Mouse (Mus musculus) limb, embryonic 14.5 days (tissue): Measurements from ENCODE around the gene Htra2. TPM values are rescaled to one million over a fixed set of nuclear protein-coding genes. Genes with fewer than 3 reads are reported as not detected.

ENCODE experiments used
- ATAC-seq: fragments of 200-750 bp; cut with Nextera tagmentation; 2 replicates; pipeline ENCODE4 v1.8.0; 2017; ENCODE audit warnings: low read depth, moderate number of reproducible peaks, moderate TSS enrichment; ENCODE audit not compliant: low FRiP score
- DNase-seq: peaks from one replicate; pipeline ENCODE4 v3.0.0-alpha.2; 2015; ENCODE audit warnings: low spot score
- H3K27ac ChIP-seq: fragments of 300-500 bp; sonication (generic); replicated peaks from 2 replicates; pipeline ENCODE4 v1.5.1; 2014; ENCODE audit warnings: low read depth, mild to moderate bottlenecking, low read length, moderate library complexity, mixed read lengths
- H3K27me3 ChIP-seq: fragments of 300-500 bp; sonication (generic); 2 replicates; pipeline ENCODE4 v1.6.1; 2014; ENCODE audit warnings: low read length, mixed read lengths; ENCODE audit not compliant: control insufficient read depth, insufficient read depth
- H3K36me3 ChIP-seq: fragments of 300-500 bp; sonication (generic); 2 replicates; pipeline ENCODE4 v1.6.1; 2014; ENCODE audit warnings: mild to moderate bottlenecking, low read length, moderate library complexity, mixed read lengths; ENCODE audit not compliant: control insufficient read depth, insufficient read depth
- H3K4me1 ChIP-seq: fragments of 300-500 bp; sonication (generic); 2 replicates; pipeline ENCODE4 v1.6.1; 2014; ENCODE audit warnings: antibody characterized with exemption, low read length, mixed read lengths; ENCODE audit not compliant: control insufficient read depth, insufficient read depth
- H3K4me2 ChIP-seq: fragments of 300-500 bp; sonication (generic); replicated peaks from 2 replicates; pipeline ENCODE4 v1.6.1; 2014; ENCODE audit warnings: low read depth, mild to moderate bottlenecking, low read length, moderate library complexity; ENCODE audit not compliant: severe bottlenecking
- H3K4me3 ChIP-seq: fragments of 300-500 bp; sonication (generic); replicated peaks from 2 replicates; pipeline ENCODE4 v1.5.1; 2014; ENCODE audit warnings: low read length
- H3K9ac ChIP-seq: fragments of 300-500 bp; sonication (generic); 2 replicates; pipeline ENCODE4 v1.6.1; 2014; ENCODE audit warnings: mild to moderate bottlenecking, low read depth, low read length, moderate library complexity; ENCODE audit not compliant: severe bottlenecking
- H3K9me3 ChIP-seq: fragments of 300-500 bp; sonication (generic); 2 replicates; pipeline ENCODE4 v1.6.1; 2016; ENCODE audit warnings: low read length; ENCODE audit not compliant: control insufficient read depth
- POLR2A ChIP-seq: fragments of 200-500 bp; IDR thresholded peaks from 2 replicates; pipeline ENCODE4 v1.8.0; 2012; ENCODE audit warnings: inconsistent platforms, mild to moderate bottlenecking, moderate library complexity, borderline replicate concordance; ENCODE audit not compliant: insufficient read depth, insufficient read length; ENCODE audit errors: extremely low read depth
- WGBS: fragments of 180-500 bp; shearing (Covaris S2); extraction: QIAGEN DNeasy Blood & Tissue Kit; methylation state at CpG from one replicate; pipeline ENCODE4 v1.1.7; 2014; 5-methylcytosine and 5-hydroxymethylcytosine counted together
- polyA plus RNA-seq, 2 experiments: library from polyadenylated mRNA; depleted of rRNA in 1 of 2; stranded (reverse) in 1 of 2; unstranded in 1 of 2; fragments of >200 nt; fragmentation: Nextera tagmentation in 1 of 2; extraction: Ambion mirVana in 1 of 2; gene quantifications; 2 replicates each; pipeline versions ENCODE4 v1.2.1 to v1.2.3; 2012 to 2014

The Htra2 gene
- polyA plus RNA-seq, 2 experiments = 48.4 to 99.8 TPM

- peaks cover 24% of the 10 kb centered on the region for H3K27me3 ChIP-seq
- peak within 1 kb of the TSS; percentile 82 for H3K27ac ChIP-seq
- no peak for TF ChIP-seq POLR2A
- peak within 1 kb of the TSS; percentile 98 for H3K4me2 ChIP-seq
- peaks cover 26% of the 10 kb centered on the region for H3K36me3 ChIP-seq
- ATAC-seq (peak; percentile 59), DNase-seq (peak; percentile 97)
- WGBS = under 1% methylated on average over 43 of the region's 54 CpGs
- 0 out of 2 replicates have a peak, but pooled peaks cover 5% of the 10 kb centered on the region for H3K4me1 ChIP-seq
- H3K9ac ChIP-seq = peak within 1 kb of the TSS; percentile 73
- H3K4me3 ChIP-seq = peak within 1 kb of the TSS; percentile 78
- no peaks in the 10 kb centered on the region for H3K9me3 ChIP-seq
Observed at GRCm38 (mm10) chr6:83077630-83078323, 22.7 kb upstream of the Htra2 start, which contains the start of gene Pcgf1. Gene Pcgf1, plus strand, starts transcription at chr6:83077869.

DNA sequence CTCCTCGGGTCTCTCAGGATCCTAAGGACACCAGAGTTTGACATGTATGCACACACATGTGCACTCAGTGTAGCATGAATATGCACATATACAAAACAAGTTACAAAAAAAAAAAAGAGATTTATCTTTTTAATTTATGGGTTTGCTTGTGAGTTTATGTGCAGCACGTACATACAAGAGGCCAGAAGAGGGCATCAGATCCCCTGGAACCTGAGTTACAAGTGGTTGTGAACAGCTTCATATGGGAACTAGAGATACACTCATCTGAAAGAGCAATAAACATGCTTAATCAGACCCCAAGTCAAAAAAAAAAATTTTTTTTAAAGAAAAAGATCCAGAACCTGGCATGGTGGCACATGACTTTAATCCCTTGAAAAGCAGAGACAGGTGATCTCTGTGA lies 19.9 kb upstream of the Htra2 start:
- H3K27me3 ChIP-seq = peaks cover 52% of the 10 kb centered on the region
- no peak for ATAC-seq
- no peak for TF ChIP-seq POLR2A
- 19% methylated on average over 2 of the region's 2 CpGs for WGBS
- DNase-seq = no peak
- no peak overlapping the region for H3K4me2 ChIP-seq
- no peak overlapping the region for H3K27ac ChIP-seq
- H3K9me3 ChIP-seq = no peaks in the 10 kb centered on the region
- H3K36me3 ChIP-seq = peaks cover 5% of the 10 kb centered on the region; the same call in 1 of the 2 replicates
- no peak overlapping the region for H3K4me3 ChIP-seq
- H3K9ac ChIP-seq = no peak overlapping the region
- H3K4me1 ChIP-seq = 0 out of 2 replicates have a peak, but pooled peaks cover 5% of the 10 kb centered on the region

GRCm38 (mm10) chr6:83071220-83071619 lies 16.1 kb upstream of the Htra2 start:
- no peaks in the 10 kb centered on the region for H3K36me3 ChIP-seq
- ATAC-seq = no peak
- H3K9ac ChIP-seq = no peak overlapping the region
- TF ChIP-seq POLR2A = no peak
- peaks cover 89% of the 10 kb centered on the region for H3K27me3 ChIP-seq
- H3K27ac ChIP-seq = no peak overlapping the region
- peak overlapping the region; percentile 17 for H3K4me3 ChIP-seq
- H3K4me2 ChIP-seq = no peak overlapping the region
- DNase-seq = no peak
- WGBS = 0% methylated on average over 19 of the region's 24 CpGs
- no peaks in the 10 kb centered on the region for H3K9me3 ChIP-seq
- no peaks in the 10 kb centered on the region for H3K4me1 ChIP-seq

DNA sequence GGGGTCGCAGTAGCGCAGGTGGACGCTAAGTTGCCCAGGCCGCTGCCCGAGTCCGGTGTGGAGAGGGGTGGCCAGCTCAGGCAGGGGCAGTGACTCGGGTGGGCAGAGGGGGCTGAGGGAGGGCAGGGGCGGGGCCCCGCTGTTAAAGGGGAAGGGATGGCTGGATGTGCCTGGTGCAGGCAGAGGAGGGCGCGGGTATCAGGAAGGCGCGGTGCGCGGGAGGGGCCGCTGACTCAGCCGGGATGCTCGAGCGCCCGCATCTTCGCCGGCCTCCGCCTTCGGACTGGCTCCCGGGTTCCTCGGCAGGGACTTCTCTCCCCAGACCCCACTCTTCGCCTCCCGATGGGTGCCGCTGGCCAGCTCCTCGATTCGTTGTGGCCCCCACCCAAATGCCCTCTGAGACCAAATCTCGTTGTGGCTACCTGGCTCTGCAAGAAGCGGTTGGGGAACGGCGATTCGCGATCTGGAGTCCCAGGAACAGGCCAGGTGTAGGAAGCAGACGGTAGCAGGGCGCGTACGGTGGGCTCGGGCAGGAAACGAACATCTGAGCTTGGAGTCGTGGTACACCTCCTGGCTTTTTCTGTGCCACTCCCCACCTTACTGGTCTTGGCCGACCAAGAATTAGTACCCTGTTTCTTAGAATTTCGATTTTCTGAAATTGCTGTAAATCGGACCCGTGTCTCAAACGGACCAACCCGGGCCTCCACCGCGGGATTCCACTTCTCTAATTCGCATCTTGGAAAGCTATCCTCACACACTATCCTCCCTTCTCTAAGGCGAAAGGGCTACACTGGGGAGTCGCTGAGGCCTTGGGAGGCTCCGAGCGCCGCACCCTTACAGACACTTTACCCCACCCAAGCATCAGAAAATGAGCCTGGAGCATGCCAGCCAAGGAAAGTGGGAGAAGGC lies 15.5 kb upstream of the Htra2 start:
- H3K4me3 ChIP-seq = peak overlapping the region; percentile 17
- DNase-seq (no peak), ATAC-seq (no peak)
- peaks cover 92% of the 10 kb centered on the region for H3K27me3 ChIP-seq
- H3K9me3 ChIP-seq = no peaks in the 10 kb centered on the region
- H3K27ac ChIP-seq = no peak overlapping the region
- no peaks in the 10 kb centered on the region for H3K4me1 ChIP-seq
- H3K36me3 ChIP-seq = no peaks in the 10 kb centered on the region
- whole genome bisulfite sequencing = 2% methylated on average over 51 of the region's 58 CpGs
- H3K9ac ChIP-seq = 0 out of 2 replicates have a peak overlapping the region, but pooled peaks have one; percentile 12
- peak overlapping the region; percentile 32 for H3K4me2 ChIP-seq
- TF ChIP-seq POLR2A = no peak

DNA sequence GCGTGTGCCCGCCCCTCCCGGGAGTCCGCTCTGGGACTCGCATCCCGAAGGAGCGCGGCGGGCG lies 15.0 kb upstream of the Htra2 start, which contains the start of gene Tlx2:
Tlx2 (minus strand) TSS at position 47 of the 64 bp plus-strand sequence.
- Histone ChIP-seq H3K36me3 (no peaks in the 10 kb centered on the region), H3K4me3 (peak within 1 kb of the TSS; percentile 17), H3K4me2 (peak within 1 kb of the TSS; percentile 32), H3K27me3 (peaks cover 93% of the 10 kb centered on the region), H3K9me3 (no peaks in the 10 kb centered on the region), H3K27ac (no peak within 1 kb of the TSS), H3K4me1 (no peaks in the 10 kb centered on the region), H3K9ac (0 out of 2 replicates have a peak within 1 kb of the TSS, but pooled peaks have one; percentile 12)
- WGBS = 0% methylated on average over 9 of the region's 10 CpGs
- DNase-seq (no peak), ATAC-seq (no peak)
- no peak for TF ChIP-seq POLR2A
